Mouse (Mus musculus) forebrain, embryonic 14.5 days (tissue): ENCODE data around the gene Pitpnm2. TPM values are rescaled to one million over a fixed set of nuclear protein-coding genes. Genes with fewer than 3 reads are reported as not detected.
"Not testable (repeated sequence)": the region's sequence is repeated elsewhere in the genome, so short reads cannot be mapped to it uniquely, and the experiment has no call there.

Source experiments
- ATAC-seq: fragments of 200-750 bp; cut with Nextera tagmentation; 2 replicates; pipeline ENCODE4 v1.8.0; 2017; ENCODE audit warnings: mild to moderate bottlenecking, moderate library complexity
- DNase-seq: peaks from one replicate; pipeline ENCODE4 v3.0.0-alpha.2; 2015; ENCODE audit warnings: low spot score
- H3K27ac ChIP-seq: fragments of 300-500 bp; sonication (generic); 2 replicates; pipeline ENCODE4 v1.5.1; 2014; ENCODE audit warnings: low read depth, mild to moderate bottlenecking, control low read depth, low read length, moderate library complexity
- H3K27me3 ChIP-seq: fragments of 300-500 bp; sonication (generic); replicated peaks from 2 replicates; pipeline ENCODE4 v1.6.1; 2014; ENCODE audit warnings: low read length, control low read depth, mixed read lengths; ENCODE audit not compliant: control insufficient read depth, insufficient read depth
- H3K36me3 ChIP-seq: fragments of 300-500 bp; sonication (generic); 2 replicates; pipeline ENCODE4 v1.6.1; 2014; ENCODE audit warnings: low read length, control low read depth; ENCODE audit not compliant: control insufficient read depth, insufficient read depth
- H3K4me1 ChIP-seq: fragments of 300-500 bp; sonication (generic); 2 replicates; pipeline ENCODE4 v1.6.1; 2014; ENCODE audit warnings: antibody characterized with exemption, low read length, control low read depth; ENCODE audit not compliant: control insufficient read depth, insufficient read depth
- H3K4me2 ChIP-seq: fragments of 300-500 bp; sonication (generic); 2 replicates; pipeline ENCODE4 v1.6.1; 2014; ENCODE audit warnings: mild to moderate bottlenecking, control low read depth, low read length
- H3K4me3 ChIP-seq: fragments of 300-500 bp; sonication (generic); 2 replicates; pipeline ENCODE4 v1.5.1; 2014; ENCODE audit warnings: low read depth, low read length, control low read depth
- H3K9ac ChIP-seq: fragments of 300-500 bp; sonication (generic); 2 replicates; pipeline ENCODE4 v1.6.1; 2014; ENCODE audit warnings: mild to moderate bottlenecking, low read length, control low read depth, moderate library complexity
- H3K9me3 ChIP-seq: fragments of 300-500 bp; sonication (generic); replicated peaks from 2 replicates; pipeline ENCODE4 v1.6.1; 2016; ENCODE audit warnings: low read length, control low read depth, mixed read lengths; ENCODE audit not compliant: control insufficient read depth
- WGBS: fragments of 180-500 bp; shearing (Covaris S2); extraction: QIAGEN DNeasy Blood & Tissue Kit; methylation state at CpG from one replicate; pipeline ENCODE4 v1.1.7; 2014; 5-methylcytosine and 5-hydroxymethylcytosine counted together
- polyA plus RNA-seq: library from polyadenylated mRNA; unstranded; fragments of >200 nt; fragmentation: Nextera tagmentation; extraction: Ambion mirVana; gene quantifications from 2 replicates; pipeline ENCODE4 v1.2.1, GENCODE M21; 2014

Pitpnm2 gene
- polyA plus RNA-seq, 1 experiment from 2014 or later: 8.5 TPM

DNA sequence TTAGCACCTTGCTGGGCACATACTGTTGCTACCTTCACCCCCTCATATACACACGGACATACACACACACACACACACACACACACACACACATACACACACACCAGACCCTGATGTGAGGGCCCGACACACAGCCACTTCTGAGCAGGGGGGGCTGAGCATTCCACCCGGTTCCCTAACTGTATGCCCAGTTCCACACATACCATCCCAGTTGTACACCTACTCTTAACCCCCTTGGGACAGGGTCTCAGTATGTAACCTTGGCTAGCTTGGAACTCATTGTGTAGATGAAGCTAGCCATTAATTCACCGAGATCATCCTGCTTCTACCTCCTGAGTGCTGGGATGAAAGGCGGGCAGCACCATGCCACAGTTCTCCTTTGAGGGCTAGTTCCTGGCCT, 29.0 kb downstream of the Pitpnm2 start:
- WGBS: 93% methylated on average over 5 of the region's 5 CpGs
- no peak for ATAC-seq
- H3K4me1 ChIP-seq: peaks cover 8% of the 10 kb centered on the region; the same call in 1 of the 2 replicates

GRCm38 (mm10) chr5:124219431-124219830, 30.1 kb downstream of the Pitpnm2 start:
- Histone ChIP-seq H3K9ac (no peak overlapping the region), H3K4me2 (no peak overlapping the region), H3K4me3 (no peak overlapping the region), H3K36me3 (no peaks in the 10 kb centered on the region), H3K27me3 (no peaks in the 10 kb centered on the region), H3K9me3 (no peaks in the 10 kb centered on the region), H3K4me1 (peaks cover 8% of the 10 kb centered on the region; the same call in 1 of the 2 replicates), H3K27ac (no peak overlapping the region)
- DNase-seq: no peak
- WGBS: 51% methylated on average over 10 of the region's 10 CpGs
- no peak for ATAC-seq

More for the DNA sequence above, 29.0 kb downstream of the Pitpnm2 start:
- H3K36me3 ChIP-seq: no peaks in the 10 kb centered on the region
- no peak for DNase-seq
- H3K9me3 ChIP-seq: no peaks in the 10 kb centered on the region
- H3K4me2 ChIP-seq: no peak overlapping the region
- H3K27me3 ChIP-seq: no peaks in the 10 kb centered on the region
- H3K9ac ChIP-seq: no peak overlapping the region
- H3K4me3 ChIP-seq: no peak overlapping the region
- H3K27ac ChIP-seq: no peak overlapping the region

DNA sequence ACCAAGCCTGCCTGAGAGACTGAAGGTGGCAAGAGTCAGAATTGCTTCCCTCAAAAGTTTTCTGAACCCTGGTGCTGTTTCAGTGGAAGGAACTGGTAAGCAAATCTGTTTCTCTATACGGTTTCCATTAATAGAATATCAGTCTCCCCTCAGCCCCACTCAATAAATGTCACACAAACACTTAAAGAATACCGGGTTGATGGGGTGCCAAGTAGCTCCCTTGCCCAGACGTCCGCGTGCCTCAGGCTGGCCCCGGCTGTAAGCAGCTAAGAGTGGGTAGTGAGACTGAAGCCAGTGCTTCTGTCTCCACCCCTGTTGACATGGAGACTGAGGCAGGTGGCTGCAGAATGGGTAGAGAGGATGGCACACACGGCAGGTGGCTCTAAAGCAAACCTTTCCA, 30.6 kb downstream of the Pitpnm2 start:
- H3K27ac ChIP-seq: no peak overlapping the region
- no peak overlapping the region for H3K4me2 ChIP-seq
- no peaks in the 10 kb centered on the region for H3K27me3 ChIP-seq
- H3K9me3 ChIP-seq: no peaks in the 10 kb centered on the region
- DNase-seq: no peak
- no peak overlapping the region for H3K9ac ChIP-seq
- no peak for ATAC-seq
- no peak overlapping the region for H3K4me3 ChIP-seq
- WGBS: 41% methylated on average over 7 of the region's 7 CpGs
- no peaks in the 10 kb centered on the region for H3K36me3 ChIP-seq
- H3K4me1 ChIP-seq: peaks cover 8% of the 10 kb centered on the region; the same call in 1 of the 2 replicates

DNA sequence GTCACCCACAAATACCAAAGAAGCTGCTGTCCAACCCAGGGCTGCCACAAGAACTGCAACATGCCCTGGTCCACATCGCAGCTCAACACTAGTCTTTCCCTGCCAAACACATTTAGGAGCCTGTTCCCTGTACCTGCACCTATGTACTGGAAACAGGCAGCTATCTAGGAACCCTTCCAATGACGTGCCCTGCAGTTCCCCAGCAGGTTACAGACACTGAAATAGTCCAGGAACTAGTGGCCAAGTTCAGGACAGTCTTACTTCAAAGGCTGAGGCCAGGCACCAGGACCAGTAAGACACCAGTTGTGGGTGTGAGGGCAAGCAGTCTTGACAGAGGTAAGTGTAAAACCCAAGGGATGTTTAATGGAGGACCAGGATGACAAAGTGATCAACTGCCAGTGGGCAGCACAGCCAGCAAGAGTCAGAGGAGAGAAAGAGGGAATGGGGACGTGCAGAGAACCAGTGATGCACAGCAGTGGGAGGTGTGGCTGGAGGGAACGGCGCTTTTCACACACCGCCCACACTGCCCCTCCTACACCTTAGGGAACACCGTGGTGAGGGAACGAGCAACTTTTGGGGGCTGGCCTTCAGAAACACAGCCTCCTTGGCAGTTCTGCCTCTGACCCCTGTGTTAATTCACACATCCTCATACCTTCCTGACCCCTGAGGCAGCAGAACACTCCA, 31.9 kb downstream of the Pitpnm2 start:
- H3K4me3 ChIP-seq: no peak overlapping the region
- H3K36me3 ChIP-seq: no peaks in the 10 kb centered on the region
- H3K9ac ChIP-seq: no peak overlapping the region
- H3K9me3 ChIP-seq: no peaks in the 10 kb centered on the region
- no peak overlapping the region for H3K27ac ChIP-seq
- ATAC-seq (no peak), DNase-seq (no peak)
- peaks cover 8% of the 10 kb centered on the region; the same call in 1 of the 2 replicates for H3K4me1 ChIP-seq
- 53% methylated on average over 8 of the region's 8 CpGs for WGBS
- H3K27me3 ChIP-seq: no peaks in the 10 kb centered on the region
- H3K4me2 ChIP-seq: no peak overlapping the region

DNA sequence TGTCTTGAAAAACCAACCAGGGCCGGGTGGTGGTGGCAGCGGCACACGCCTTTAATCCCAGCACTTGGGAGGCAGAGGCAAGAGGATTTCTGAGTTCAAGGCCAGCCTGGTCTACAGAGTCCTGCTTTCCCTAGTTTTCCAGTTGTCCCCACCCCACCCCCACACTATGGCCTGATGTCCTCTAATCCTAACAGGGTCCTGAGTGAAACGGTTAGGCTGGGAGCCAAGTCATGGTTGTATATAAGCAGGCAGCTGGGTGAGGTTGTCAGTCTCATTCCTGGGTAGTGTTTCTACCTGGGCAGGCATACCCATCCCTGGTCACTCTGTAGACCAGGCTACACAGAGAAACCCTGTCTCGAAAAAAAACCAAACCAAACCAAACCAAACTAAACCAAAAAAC, 32.5 kb downstream of the Pitpnm2 start:
- H3K36me3 ChIP-seq: not testable (repeated sequence)
- WGBS: 97% methylated on average over 5 of the region's 5 CpGs

DNA sequence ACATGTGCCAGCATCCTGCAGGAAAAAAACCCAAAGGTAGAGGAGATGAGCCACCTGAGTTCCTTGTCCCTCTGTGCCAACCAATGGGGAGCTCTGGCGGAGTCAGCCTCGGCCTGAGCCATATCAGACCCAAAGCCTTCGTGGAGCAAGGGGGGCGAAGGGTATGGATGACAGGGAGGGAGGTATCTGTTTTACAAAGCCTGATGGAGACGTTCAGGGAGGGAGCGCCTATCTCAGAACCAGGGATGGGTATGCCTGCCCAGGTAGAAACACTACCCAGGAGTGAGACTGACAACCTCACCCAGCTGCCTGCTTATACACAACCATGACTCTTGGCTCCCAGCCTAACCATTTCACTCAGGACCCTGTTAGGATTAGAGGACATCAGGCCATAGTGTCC, 33.2 kb downstream of the Pitpnm2 start:
- peaks cover 8% of the 10 kb centered on the region; the same call in 1 of the 2 replicates for H3K4me1 ChIP-seq
- no peaks in the 10 kb centered on the region for H3K27me3 ChIP-seq
- no peak overlapping the region for H3K4me2 ChIP-seq
- H3K9ac ChIP-seq: no peak overlapping the region
- no peaks in the 10 kb centered on the region for H3K9me3 ChIP-seq
- no peaks in the 10 kb centered on the region for H3K36me3 ChIP-seq
- no peak for ATAC-seq
- no peak overlapping the region for H3K27ac ChIP-seq
- DNase-seq: no peak
- no peak overlapping the region for H3K4me3 ChIP-seq
- 91% methylated on average over 6 of the region's 6 CpGs for WGBS

More for the DNA sequence above, 32.5 kb downstream of the Pitpnm2 start:
- H3K27me3 ChIP-seq, H3K9me3 ChIP-seq, H3K9ac ChIP-seq, H3K4me2 ChIP-seq, H3K4me3 ChIP-seq, H3K4me1 ChIP-seq, H3K27ac ChIP-seq, ATAC-seq, DNase-seq: not testable (repeated sequence)

GRCm38 (mm10) chr5:124215647-124216046, 33.9 kb downstream of the Pitpnm2 start:
- WGBS: 91% methylated on average over 10 of the region's 10 CpGs
- ATAC-seq: no peak
- no peak overlapping the region; the same call in 1 of the 2 replicates for H3K27ac ChIP-seq

GRCm38 (mm10) chr5:124214516-124215145, 34.9 kb downstream of the Pitpnm2 start:
- Histone ChIP-seq H3K9me3 (no peaks in the 10 kb centered on the region), H3K4me1 (peaks cover 6% of the 10 kb centered on the region; the same call in 1 of the 2 replicates), H3K4me3 (no peak overlapping the region), H3K27me3 (no peaks in the 10 kb centered on the region), H3K27ac (peak overlapping the region; percentile 11; the same call in 1 of the 2 replicates), H3K9ac (no peak overlapping the region), H3K4me2 (no peak overlapping the region), H3K36me3 (no peaks in the 10 kb centered on the region)
- WGBS: 87% methylated on average over 14 of the region's 14 CpGs
- DNase-seq (no peak), ATAC-seq (0 out of 2 replicates have a peak, but pooled peaks have one; percentile 26)

More at GRCm38 (mm10) chr5:124215647-124216046, 33.9 kb downstream of the Pitpnm2 start:
- no peak for DNase-seq
- Histone ChIP-seq H3K36me3 (no peaks in the 10 kb centered on the region), H3K4me2 (no peak overlapping the region), H3K27me3 (no peaks in the 10 kb centered on the region), H3K9ac (no peak overlapping the region), H3K4me1 (peaks cover 8% of the 10 kb centered on the region; the same call in 1 of the 2 replicates), H3K9me3 (no peaks in the 10 kb centered on the region), H3K4me3 (no peak overlapping the region)
